Mouse (Mus musculus) left cerebral cortex, adult 18-20 months (tissue): ENCODE results near the gene 2510009E07Rik. TPM values are rescaled to one million over a fixed set of nuclear protein-coding genes. Genes with fewer than 3 reads are reported as not detected.

Source experiments
- total RNA-seq, 2 experiments: library from RNA; stranded (reverse); gene quantifications; 2 replicates each; pipeline ENCODE4 v1.2.3; 2021

Gene 2510009E07Rik
- total RNA-seq, 2 experiments from 2014 or later: 47.0 to 56.8 TPM

Other genes with a start within 250 kb of the 2510009E07Rik start
- gene Ehhadh, start 93.1 kb upstream of the 2510009E07Rik start, total RNA-seq: 1 to 10 TPM; 1.3 to 2.4 TPM
- gene Map3k13, start 99.7 kb upstream of the 2510009E07Rik start, total RNA-seq: 10 to 100 TPM; 17.0 to 17.6 TPM